Mouse (Mus musculus) T-helper 17 cell (primary cell): Measurements from ENCODE around the gene Adgrb3.
"Not testable (repeated sequence)": the region's sequence is repeated elsewhere in the genome, so short reads cannot be mapped to it uniquely, and the experiment has no call there.

Source experiments
- in situ Hi-C, 2 experiments: fragments of 300-600 bp; cut with MboI, MseI; formaldehyde crosslinking; loops; 1 replicate in 1 of 2; 2 replicates in 1 of 2; pipeline ENCODE4 v1.15.1; 2025; ENCODE audit warnings: high pct_unique_total_duplicates in 2 of 2

Gene Adgrb3

DNA sequence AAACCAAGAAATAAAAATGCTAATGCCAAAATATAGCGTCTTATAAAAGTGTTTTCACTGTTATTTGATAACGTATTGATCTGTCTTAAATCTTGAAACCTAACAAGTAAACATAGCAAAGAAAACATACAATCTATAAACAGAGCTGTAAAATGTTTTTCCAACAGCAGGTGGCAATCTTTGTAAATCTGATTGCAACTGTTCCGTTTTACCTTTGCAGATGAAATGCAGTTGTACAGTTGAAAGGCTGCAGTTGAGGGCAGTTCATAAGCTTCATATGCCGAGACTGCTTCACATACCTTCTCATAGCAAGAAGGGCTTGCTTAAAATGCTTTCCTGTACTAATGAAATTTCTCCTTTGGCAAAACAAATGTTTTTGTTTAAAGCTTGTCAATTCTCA lies 302.5 kb downstream of the Adgrb3 start:
- in situ Hi-C loops: no loop called here

DNA sequence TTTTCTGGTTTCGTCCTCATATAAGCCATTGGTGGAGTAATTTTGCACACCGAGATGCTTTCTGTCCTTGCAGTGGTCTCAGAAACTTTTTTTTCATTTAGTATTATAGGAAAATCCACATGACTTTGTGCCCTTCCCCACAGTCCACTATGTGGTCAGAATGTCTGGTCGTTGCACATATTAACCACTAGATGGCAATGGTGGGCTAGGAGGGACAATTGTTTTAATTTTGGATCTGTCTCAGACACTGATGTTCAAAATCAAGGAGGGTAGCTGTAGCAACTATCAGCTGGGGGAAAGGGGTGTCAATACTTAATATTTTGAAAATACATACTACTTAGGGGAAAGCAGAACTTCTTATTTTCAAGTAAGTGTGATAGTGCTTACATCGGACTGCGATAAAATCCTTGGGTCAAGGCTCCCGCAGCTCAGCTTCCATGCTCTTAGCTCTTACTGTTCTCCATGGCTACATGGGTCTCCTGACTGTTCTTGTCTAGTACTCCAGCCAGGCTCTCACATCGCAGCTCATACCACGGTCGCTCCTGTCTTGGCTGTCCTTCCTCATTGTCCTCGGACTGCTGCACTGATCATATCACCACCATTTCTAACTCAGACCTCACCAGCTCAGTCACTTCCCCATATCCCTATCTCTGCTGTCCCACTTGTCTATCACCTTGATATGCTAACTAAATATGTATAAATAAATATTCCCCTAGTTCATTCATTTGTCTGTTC lies 319.0 kb downstream of the Adgrb3 start:
- in situ Hi-C loops: no loop called here

DNA sequence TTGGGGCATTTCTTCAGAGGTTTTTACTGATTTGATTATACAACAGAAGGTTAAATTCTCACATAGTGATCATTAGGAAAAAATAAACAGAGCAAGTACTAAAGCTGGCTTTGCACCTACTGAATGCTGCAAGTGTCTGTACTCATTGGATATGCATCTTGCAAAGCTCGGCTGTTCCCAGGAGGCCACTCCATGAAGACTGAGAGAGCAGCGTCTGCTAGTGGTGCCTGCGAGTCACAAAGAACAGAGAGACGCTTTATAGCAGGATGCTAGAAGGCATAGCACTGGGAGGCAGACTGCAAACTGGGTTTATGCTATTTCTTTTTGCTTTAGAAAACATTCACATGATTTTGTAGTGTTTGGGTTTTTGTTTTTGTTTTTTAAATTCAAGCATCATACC lies 325.2 kb downstream of the Adgrb3 start:
- in situ Hi-C loops: no loop called here

DNA sequence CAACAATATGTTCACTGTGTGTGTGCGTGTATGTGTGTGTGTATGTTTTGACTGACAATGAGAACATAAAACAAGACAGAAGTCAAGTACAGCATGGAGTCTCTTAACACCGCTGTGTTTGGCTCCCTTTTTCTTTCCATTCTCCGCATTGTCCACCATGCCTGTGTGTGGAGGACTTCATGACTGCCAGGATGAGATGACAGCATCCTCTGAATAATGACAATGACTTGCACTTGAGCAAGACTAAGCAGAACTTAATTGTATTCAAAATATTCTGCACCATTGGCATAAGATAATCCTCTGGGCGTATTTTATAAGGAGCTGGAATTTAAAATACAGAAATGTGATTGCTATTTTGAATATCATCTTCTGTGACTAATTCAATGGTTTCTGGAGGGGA lies 326.0 kb downstream of the Adgrb3 start:
- in situ Hi-C loops: no loop called here

DNA sequence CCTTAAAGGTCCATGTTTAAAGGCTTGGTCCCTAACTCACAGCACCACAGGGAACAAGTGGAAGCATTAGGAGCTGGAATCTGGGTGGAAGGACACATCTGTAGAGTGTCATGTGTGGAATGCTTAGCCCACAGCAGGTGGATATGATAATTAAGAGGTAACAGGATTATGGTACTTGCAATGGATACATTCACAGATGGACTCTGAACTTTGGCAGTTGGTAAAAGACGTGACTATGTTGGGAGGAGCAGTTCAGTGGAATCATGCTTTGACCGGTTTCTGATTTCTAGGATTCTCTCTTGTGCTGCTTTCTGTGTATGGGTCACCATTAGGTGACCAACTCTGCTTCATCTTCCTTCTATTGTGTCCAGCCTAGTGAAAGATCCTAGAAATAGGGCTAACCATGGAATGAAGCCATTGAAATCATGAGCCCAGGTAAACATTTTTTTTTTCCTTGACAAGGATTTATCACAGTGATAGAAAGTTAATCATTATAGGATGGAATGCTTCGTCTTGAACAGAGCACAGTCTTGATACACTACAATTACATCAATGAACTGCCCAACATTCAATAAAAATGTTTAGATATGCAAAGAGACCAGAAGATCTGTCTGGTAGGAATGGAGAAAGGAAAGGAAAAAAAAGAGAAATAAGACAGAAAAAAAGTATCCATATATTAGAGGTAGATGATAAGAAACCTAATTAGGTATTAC lies 334.1 kb downstream of the Adgrb3 start:
- in situ Hi-C loops: no loop called here

DNA sequence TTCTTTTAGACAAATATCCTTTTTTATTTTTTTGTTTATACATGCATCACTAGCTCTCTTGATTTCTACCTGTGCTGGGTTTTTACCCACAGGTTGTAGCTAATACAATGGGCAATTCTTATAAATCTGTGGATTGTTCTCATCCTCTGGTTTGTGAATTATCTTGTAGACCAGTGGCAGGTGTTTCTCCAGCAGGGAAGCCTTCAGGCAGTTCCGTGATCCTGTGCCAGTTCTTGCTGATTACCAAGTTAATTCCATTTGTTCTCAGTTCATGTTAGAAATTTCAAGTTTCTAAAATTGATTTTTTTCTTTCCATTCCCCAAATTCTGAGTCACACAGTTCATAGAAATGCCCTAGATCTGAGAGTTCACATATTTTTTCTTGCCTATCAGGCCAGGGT lies 338.0 kb downstream of the Adgrb3 start:
- in situ Hi-C loops: no loop called here

DNA sequence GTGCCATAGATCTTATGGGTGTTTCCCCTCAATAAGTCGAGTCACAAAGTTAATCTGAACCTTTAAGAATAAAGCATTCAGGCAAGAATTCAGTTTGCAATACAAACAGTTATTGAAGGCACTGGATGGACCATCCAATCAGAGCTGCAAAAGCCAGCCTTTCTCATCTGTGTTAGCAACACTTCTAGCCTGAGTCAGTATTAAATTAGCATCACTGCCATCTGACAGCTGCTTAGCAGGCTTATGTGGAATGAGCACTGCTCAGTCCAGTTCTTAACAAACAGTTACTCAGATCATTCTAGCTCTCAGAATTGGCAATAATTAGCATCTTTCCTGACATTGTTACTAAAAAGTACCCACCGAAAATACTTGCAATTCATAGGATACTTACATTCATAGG lies 339.3 kb downstream of the Adgrb3 start:
- in situ Hi-C loops: no loop called here

DNA sequence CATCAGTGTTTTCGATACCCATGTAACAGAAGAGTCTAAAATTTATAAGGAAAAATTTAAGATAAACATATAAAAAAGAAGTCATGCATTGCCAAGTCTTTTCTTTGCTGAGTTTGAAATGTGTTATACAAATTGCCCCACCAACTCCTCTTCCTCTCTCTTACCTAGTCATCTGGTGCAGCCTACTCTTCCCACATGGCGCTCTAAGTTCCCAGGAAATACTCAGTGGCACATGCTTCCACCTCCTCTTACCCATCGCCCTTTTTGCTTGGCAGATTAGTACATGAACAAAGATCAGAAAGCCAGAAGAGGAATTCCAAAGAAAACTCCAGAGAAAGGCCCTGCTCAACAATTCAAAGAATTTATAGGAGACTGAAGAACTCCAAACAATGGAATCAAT lies 353.8 kb downstream of the Adgrb3 start:
- in situ Hi-C loops: no loop called here

DNA sequence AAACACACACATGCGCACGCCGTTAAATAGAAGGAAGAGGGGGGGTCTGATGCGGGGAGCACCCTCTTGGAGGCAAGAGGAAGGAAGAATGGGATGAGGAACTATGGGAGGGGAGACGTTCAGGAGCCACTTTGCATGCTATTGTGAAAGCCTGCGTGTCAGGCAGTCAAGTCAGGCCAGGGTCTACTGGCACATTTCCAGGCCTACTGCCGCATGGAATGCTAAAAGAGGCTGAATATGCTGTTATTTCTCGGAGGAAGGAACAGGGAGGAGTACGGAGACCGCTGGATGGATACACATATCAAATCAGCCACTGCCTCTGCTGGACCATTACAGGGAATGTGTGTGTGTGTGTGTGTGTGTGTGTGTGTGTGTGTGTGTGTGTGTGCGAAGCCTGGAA lies 355.0 kb downstream of the Adgrb3 start:
- in situ Hi-C loops: no loop called here

DNA sequence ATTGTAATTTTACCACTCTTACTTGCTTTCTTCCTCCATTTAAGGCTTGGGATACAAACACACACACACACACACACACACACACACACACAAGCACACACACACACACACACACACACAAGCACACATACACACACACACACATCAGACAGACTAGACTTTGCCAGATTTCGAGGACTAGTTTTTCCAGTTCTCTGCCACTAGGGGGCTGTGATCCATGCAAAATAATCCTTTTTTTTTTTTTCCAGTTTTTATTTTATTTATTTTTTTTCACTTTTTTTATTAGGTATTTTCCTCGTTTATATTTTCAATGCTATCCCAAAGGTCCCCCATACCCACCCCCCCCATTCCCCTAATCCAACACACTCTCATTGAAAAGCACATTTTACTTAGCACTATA lies 357.9 kb downstream of the Adgrb3 start:
- in situ Hi-C loops: not testable (repeated sequence)

DNA sequence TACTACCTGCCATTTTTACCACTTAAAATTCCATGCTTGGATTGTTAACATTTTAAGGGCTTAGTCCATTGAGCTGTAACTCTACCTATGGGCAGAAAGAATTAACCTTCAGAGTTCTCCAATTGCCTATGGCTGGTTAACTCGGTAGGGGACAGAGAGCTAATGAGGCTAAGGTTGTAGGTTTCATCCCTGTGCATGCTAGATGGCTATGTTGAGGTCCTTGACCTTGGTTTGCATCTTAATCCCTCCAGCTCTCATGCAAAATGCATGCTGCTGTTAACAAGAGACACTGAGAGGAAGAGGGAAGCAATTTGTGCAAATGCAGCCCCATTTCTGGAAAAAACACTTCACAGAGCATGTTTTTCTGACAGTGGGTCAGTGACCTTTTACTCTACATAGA lies 366.9 kb downstream of the Adgrb3 start:
- in situ Hi-C loops: no loop called here

DNA sequence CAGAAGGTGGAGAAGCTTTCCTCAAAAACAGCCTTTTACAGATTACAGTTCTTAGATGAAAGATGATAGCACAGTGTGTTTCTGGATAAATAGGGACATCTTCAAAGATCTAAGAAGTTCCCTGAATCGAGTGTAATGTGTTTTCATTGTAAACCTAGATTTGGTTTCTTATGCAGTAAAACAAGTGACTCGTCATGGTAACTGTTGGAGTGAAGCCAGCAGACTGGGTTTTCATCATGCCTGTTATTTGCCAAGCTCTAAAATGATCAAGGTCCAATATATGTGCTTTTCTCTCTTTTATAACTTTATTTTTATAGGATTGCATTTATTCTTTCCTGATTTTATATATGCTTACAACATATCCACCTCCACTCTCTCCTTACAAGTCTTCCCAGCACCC lies 394.0 kb downstream of the Adgrb3 start:
- in situ Hi-C loops: no loop called here

DNA sequence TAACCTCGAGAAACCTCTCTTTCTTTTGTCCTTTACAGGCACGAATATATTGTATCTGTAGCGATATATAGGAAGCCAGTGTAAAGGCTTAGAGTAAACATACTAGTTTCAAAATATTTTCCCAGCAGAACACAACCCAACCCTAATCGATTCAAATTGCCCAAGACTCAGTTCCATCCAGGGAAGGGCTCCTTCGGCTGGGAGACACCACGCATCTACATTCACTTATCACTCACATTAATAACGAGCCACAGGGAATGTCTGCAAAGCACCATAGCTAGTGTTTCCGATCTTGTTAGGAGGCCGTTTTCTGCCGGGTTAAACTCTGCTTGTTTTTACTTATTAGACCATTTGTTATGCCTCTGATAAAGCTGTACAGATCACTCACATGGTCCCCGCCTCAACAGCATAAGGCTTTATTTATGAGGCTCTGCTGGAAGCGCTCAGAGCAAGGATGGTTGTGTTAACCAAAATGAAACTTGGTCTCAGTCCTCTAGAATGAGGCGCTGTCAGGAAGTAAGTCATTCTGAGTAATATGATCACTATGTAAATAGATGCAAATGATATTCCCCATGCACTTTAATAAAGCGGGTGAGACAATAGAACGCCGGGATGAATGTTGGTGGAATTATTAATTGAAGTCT lies 399.2 kb downstream of the Adgrb3 start:
- in situ Hi-C loops: no loop called here

DNA sequence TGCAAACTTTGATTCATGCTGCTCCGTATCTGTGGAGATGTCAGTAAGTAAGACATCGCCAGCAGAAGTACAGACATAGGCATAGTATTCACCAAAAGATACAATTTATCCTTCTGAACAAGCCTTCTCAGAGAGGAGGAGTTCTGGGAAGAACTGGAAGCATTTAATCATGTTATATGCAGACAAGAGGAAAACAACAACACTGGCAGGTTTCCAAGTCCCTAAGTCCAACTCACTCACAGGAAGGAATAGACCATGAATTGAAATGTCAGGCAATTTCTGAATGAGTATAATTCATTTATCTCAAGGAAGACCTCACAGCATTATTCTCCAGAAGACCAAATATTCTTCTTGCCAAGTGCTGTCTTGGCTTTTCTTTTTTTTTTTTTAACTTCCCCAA lies 408.8 kb downstream of the Adgrb3 start:
- in situ Hi-C loops: no loop called here

DNA sequence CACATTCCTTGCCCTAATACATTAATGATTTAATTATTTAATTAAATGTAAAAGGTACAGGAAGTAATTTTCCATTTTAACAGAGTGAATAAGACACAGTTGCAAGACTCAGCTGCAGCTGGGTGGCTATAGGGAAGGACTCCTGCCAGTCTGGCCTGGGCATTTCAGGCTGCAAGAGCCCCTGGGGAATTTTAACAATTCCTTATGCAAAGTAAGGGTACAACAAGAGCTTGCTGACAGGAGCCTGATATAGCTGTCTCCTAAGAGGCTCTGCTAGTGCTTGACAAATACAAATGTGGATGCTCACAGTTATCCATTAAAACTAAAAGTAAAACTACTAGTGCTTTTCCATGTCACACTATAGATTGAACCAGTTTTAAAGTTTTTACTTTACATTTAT lies 410.1 kb downstream of the Adgrb3 start:
- in situ Hi-C loops: no loop called here

DNA sequence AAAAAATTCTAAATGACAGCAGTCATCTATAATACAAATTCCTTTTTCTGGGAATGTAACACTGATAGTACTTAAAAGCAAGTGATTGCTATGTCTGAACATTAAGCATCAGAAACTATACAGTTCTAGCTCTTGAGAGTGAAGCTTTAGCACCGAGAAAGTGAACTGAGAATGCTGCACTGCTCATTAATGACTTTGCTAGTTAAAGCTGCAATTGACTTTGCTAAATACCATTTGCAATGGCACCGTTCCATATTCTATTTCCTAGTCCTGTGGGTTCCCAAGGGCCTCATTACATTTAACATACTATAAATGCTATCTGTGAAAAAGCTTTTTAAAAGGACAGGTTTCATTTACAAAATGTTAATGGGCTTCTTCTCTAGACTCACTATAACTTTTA lies 414.4 kb downstream of the Adgrb3 start:
- in situ Hi-C loops: no loop called here

DNA sequence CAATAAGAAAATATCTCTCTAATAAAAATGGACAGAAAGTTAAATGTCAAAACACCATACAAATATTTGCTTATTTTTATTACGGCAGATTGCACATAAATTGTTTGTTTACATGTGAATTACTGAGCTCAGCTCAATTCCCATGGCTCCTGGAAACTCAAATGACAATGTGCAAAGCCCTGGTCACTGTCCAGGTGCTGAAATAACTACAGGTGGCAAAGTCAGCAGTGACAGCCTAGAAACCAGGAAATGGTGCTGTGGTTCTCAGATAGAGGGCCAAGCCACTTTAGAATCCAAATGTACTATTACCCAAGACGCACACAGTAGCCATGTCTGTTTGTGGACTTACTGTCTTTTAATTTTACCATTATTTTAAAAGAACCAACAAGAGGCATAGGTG lies 465.3 kb downstream of the Adgrb3 start:
- in situ Hi-C loops: no loop called here

DNA sequence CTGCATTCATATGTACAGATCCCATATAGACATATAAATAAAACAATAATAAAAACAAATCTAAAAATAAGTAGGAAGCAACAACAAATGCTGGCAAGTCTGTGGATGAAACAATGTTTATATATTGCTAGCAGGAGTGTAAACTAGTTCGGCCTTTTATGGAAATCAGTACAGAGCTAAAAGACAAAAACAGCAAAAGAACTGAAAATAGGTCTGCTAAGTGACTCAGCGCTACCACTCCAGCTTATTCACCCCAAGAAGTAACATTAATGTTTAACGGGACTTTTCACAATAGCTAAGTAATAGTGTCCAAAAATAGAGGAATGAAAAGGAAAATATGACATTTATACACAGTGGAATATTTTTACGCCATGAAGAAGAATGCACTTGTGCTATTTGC lies 471.0 kb downstream of the Adgrb3 start:
- in situ Hi-C loops: no loop called here

DNA sequence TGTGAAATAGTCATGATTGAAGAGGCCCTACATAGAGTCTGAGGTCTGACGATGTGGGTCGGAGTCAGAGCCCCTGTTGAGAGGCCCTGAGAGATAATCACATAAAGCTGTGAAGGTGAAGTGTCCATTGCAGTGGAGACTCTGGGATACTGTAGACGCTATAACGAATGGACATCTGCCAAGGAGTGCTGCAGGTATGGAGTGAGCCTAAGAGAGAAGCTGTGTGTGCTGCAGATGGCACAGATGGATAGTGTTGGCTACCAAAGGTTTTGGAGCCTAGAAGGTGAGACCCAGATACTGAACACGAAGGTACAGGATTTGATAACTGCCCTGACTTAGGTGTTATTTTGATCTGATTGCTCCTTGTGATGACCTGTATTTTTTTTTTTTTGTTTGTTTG lies 474.0 kb downstream of the Adgrb3 start:
- in situ Hi-C loops: no loop called here

DNA sequence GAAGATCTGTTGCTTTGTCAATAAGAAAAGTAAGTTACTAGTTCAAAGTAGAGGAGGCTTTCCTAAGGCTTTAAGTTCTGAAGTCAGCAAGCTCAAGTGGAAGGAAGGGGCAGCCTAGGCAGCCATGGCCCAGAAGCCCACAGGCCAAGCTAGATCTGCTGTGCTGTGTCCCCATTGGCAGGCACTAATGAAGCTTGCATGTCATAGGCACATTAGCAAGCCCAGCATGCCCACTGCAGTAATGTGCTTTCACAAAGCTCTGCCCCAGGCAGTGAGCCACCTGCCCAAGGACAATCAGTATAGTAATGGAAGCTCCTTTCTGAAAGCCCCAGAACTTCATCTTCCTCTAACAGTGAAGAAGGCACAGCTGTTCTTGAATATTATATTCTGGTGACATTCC lies 484.6 kb downstream of the Adgrb3 start:
- in situ Hi-C loops: no loop called here

DNA sequence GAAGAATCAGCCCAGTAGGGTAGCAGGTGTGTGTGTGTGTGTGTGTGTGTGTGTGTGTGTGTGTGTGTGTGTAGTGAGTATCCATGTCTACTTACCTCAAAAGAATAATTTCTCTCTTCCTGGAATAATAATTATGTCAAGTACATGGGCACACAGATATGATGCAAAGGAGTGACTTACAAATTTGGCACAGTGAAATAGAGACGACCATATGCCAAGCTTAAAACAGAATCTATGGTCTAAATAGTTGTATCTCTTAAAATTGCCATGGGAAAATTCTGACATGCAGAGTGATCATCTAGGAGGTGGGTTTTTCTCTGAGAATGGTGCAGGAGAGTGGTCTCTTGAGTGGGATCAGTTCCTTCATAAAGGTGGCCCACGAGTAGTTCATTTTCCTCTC lies 504.1 kb downstream of the Adgrb3 start:
- in situ Hi-C loops: no loop called here

DNA sequence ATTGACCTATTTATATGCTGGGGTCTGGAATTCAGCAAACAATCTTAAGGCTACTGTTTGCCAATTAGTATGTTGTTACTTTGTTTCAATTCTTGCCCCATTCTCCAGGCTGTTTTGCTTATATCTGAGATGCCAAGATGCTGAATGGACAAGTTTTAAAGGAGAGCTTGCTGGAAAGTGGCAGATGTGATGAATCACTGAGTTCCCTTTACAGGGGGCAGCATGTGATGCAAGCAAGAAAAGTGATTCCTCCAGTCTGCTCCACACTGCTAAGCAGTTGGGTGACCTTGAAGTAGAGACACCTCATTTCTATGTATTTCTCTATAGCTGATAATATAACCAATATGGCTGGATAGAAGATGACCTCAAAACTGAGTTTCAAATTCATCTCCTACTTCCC lies 512.4 kb downstream of the Adgrb3 start:
- in situ Hi-C loops: no loop called here

DNA sequence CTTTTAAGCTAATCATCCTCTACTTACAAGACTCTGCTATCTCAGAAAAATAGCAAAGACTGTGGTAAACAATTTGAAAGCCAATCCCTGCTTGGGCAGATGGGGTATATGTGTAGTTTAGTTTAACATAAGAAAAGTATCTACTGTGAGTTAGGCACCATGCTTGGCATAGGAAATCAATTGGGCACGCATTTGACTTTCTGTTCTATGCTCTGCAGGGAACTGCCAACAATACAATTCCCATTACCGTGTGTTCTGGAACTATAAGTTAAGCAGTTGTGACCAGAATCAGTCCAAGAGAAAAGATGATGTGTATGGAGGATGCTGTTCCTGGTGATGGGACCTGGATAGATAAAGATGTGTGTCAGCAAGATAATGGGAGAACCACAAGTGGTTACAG lies 517.2 kb downstream of the Adgrb3 start:
- in situ Hi-C loops: no loop called here
